Mouse (Mus musculus) lung, embryonic 14.5 days (tissue): ENCODE results near the gene Tuba3a. TPM values are rescaled to one million over a fixed set of nuclear protein-coding genes. Genes with fewer than 3 reads are reported as not detected.

Experiments used
- ATAC-seq: fragments of 200-750 bp; cut with Nextera tagmentation; 2 replicates; pipeline ENCODE4 v1.8.0; 2017; ENCODE audit warnings: mild to moderate bottlenecking, moderate TSS enrichment, moderate library complexity; ENCODE audit not compliant: insufficient read depth
- DNase-seq: peaks from one replicate; pipeline ENCODE4 v3.0.0-alpha.2; 2015
- H3K27ac ChIP-seq: fragments of 300-500 bp; sonication (generic); 2 replicates; pipeline ENCODE4 v1.5.1; 2014; ENCODE audit warnings: low read depth, mild to moderate bottlenecking, moderate library complexity
- H3K27me3 ChIP-seq: fragments of 300-500 bp; sonication (generic); 2 replicates; pipeline ENCODE4 v1.6.1; 2014; ENCODE audit warnings: low read length, control low read depth; ENCODE audit not compliant: insufficient read depth
- H3K36me3 ChIP-seq: fragments of 300-500 bp; sonication (generic); 2 replicates; pipeline ENCODE4 v1.6.1; 2014; ENCODE audit warnings: control low read depth; ENCODE audit not compliant: insufficient read depth
- H3K4me1 ChIP-seq: fragments of 300-500 bp; sonication (generic); 2 replicates; pipeline ENCODE4 v1.6.1; 2014; ENCODE audit warnings: antibody characterized with exemption, control low read depth; ENCODE audit not compliant: insufficient read depth
- H3K4me2 ChIP-seq: fragments of 300-500 bp; sonication (generic); 2 replicates; pipeline ENCODE4 v1.6.1; 2014; ENCODE audit warnings: mild to moderate bottlenecking
- H3K4me3 ChIP-seq: fragments of 300-500 bp; sonication (generic); 2 replicates; pipeline ENCODE4 v1.5.1; 2014; ENCODE audit warnings: low read depth, low read length
- H3K9ac ChIP-seq: fragments of 300-500 bp; sonication (generic); 2 replicates; pipeline ENCODE4 v1.6.1; 2014
- H3K9me3 ChIP-seq: fragments of 300-500 bp; sonication (generic); 2 replicates; pipeline ENCODE4 v1.6.1; 2016; ENCODE audit warnings: low read depth, low read length, control low read depth
- CTCF ChIP-seq: IDR thresholded peaks from 2 replicates; pipeline ENCODE4 v1.5.1; 2016; ENCODE audit warnings: antibody characterized with exemption, low read depth
- WGBS: fragments of 180-500 bp; shearing (Covaris S2); extraction: QIAGEN DNeasy Blood & Tissue Kit; methylation state at CpG from one replicate; pipeline ENCODE4 v1.1.7; 2014; 5-methylcytosine and 5-hydroxymethylcytosine counted together
- polyA plus RNA-seq: library from polyadenylated mRNA; unstranded; fragments of >200 nt; fragmentation: Nextera tagmentation; extraction: Ambion mirVana; gene quantifications from 2 replicates; pipeline ENCODE4 v1.2.1, GENCODE M21; 2014

Gene Tuba3a
- polyA plus RNA-seq, 1 experiment from 2014 or later, result 0.32 TPM

DNA sequence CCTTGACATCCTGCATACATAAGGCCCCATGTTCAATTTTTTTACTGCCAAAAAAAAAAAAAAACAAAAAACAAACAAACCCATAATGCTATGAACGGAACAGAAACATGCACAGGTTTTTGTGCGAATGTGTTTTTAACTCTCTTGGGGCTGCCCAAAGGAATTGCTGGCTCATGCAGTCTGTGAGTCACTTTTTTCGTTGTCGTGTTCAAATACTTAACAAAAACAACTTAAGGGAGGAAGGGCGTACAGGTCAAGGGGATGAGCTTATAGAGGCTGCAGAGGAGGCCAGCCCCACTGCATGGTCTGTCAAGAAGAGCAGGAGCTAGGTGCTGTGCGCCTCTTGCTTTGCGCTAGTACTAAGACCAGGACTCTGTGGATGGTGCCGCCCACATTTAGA lies 33.1 kb downstream of the Tuba3a start:
- Histone ChIP-seq H3K9me3 (no peaks in the 10 kb centered on the region), H3K4me3 (no peak overlapping the region), H3K9ac (no peak overlapping the region), H3K4me1 (no peaks in the 10 kb centered on the region), H3K27me3 (no peaks in the 10 kb centered on the region), H3K4me2 (no peak overlapping the region), H3K36me3 (no peaks in the 10 kb centered on the region), H3K27ac (no peak overlapping the region)
- 86% methylated on average over 8 of the region's 8 CpGs for WGBS
- ATAC-seq (no peak), DNase-seq (no peak)
- TF ChIP-seq CTCF, result no peak

DNA sequence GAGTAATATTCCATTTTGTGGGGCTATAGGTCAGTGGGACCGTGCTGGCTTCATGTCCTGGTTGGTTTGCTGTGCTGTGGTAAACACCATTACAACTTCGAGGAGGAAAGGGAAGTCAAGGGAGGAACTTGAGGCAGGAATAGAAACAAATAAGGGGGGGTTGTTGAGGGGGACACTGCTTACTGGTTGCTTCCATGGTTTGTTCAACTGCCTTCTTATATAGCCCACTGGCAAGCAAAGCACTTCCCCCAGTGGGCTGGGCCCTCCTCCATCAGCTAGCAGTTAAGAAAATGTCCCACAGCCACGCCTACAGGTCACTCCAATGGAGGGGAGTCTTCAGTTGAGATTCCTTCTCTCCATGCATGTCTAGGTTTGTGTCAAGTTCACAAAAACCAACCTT lies 33.6 kb downstream of the Tuba3a start:
- DNase-seq (no peak), ATAC-seq (no peak)
- no peaks in the 10 kb centered on the region for H3K4me1 ChIP-seq
- H3K9ac ChIP-seq, result no peak overlapping the region
- no peak overlapping the region for H3K4me3 ChIP-seq
- TF ChIP-seq CTCF, result no peak
- H3K27me3 ChIP-seq, result no peaks in the 10 kb centered on the region
- H3K27ac ChIP-seq, result no peak overlapping the region
- H3K9me3 ChIP-seq, result no peaks in the 10 kb centered on the region
- no peak overlapping the region for H3K4me2 ChIP-seq
- WGBS, result 67% methylated on average over 3 of the region's 3 CpGs
- no peaks in the 10 kb centered on the region for H3K36me3 ChIP-seq

DNA sequence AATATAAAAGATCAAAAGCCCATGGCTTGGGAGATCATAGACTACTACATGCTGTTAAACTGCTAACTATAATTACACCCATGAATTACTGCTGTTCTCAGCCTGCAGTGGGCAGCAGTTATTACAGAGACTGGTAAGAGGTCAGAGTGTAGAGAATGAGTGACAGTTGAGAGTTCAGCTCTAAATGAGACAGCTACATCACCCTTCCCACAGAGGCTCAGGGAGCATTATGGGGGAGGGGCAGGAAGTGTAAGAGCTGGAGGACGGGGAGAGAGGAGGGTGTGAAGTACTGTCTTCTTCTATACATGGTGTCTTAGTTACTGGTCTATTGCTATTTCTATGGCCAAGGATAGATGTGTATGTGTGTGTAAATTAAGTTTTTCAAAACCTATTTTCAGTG lies 41.3 kb downstream of the Tuba3a start:
- H3K36me3 ChIP-seq, result no peaks in the 10 kb centered on the region
- H3K4me1 ChIP-seq, result no peaks in the 10 kb centered on the region
- no peak overlapping the region for H3K4me2 ChIP-seq
- H3K9ac ChIP-seq, result no peak overlapping the region
- no peak overlapping the region for H3K4me3 ChIP-seq
- H3K27me3 ChIP-seq, result no peaks in the 10 kb centered on the region
- no peak for DNase-seq
- H3K27ac ChIP-seq, result no peak overlapping the region
- no peaks in the 10 kb centered on the region for H3K9me3 ChIP-seq
- ATAC-seq, result no peak
- WGBS, result 24% methylated on average over 1 of the region's 1 CpGs
- no peak for TF ChIP-seq CTCF

DNA sequence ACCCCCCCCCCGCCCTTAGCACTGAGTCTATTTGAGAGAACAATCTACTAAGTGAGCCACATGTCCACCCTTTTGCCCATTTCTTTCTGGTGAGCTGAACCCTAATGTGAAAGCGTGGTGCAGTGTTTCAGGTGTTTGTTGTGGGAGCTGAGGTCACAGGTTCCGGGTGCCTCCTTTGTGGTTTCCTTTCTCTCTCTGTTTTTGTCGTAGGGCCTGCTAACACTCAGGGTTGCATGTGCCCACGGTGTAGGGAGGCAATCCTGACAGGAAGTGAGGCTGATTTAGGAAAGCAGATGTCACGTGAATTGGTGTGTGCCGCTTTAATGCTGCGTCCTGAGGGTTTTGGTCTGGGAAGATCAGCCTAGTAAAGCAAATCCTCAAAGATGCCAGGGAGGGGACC lies 44.3 kb downstream of the Tuba3a start:
- DNase-seq, result no peak
- Histone ChIP-seq H3K9me3 (no peaks in the 10 kb centered on the region), H3K36me3 (no peaks in the 10 kb centered on the region), H3K4me2 (no peak overlapping the region), H3K27me3 (no peaks in the 10 kb centered on the region), H3K27ac (no peak overlapping the region), H3K4me1 (no peaks in the 10 kb centered on the region), H3K4me3 (no peak overlapping the region), H3K9ac (no peak overlapping the region)
- 79% methylated on average over 8 of the region's 8 CpGs for WGBS
- ATAC-seq, result no peak
- TF ChIP-seq CTCF, result no peak

DNA sequence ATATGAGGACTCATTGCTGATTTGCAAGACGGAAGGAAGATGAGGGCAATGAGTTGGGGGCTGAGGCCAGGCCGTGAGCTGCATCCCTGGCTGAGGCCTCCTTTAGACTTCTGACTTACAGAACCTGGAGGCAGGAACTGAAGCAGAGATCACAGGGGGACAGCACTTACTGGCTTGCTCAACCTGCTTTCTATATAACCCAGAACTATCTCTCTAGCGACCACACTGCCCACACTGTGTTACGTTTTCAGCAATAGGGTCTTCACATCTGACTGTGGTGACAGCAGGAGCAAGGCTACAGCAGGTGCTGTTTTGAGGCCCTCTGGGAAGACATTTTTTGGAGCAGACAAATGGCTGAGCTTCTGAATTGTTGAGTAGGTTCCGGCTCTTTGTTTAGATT lies 45.2 kb downstream of the Tuba3a start:
- no peak overlapping the region for H3K27ac ChIP-seq
- H3K4me1 ChIP-seq, result no peaks in the 10 kb centered on the region
- DNase-seq, result no peak
- H3K9ac ChIP-seq, result no peak overlapping the region
- H3K4me3 ChIP-seq, result no peak overlapping the region
- no peak for ATAC-seq
- H3K9me3 ChIP-seq, result no peaks in the 10 kb centered on the region
- no peak for TF ChIP-seq CTCF
- no peaks in the 10 kb centered on the region for H3K27me3 ChIP-seq
- no peak overlapping the region for H3K4me2 ChIP-seq
- 73% methylated on average over 5 of the region's 5 CpGs for WGBS
- no peaks in the 10 kb centered on the region for H3K36me3 ChIP-seq

DNA sequence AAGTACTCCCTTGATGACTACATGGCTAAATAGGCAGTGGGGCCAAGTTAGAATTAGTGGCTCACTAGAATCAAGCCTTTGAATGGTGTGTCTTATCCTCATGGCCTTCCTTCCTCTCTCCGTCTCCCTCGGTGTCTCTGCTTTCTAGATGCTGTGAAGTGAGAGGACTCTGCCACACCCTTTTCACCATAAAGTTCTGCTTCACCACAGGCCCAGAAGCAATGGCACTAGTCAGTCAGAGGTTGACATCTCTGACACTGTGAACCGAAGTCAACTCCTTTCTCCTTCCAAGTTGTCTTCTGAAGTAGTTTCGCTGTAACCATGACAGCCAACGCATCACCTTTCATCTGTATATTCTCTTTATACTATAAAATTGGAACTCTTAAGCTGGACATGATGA lies 46.3 kb downstream of the Tuba3a start:
- H3K4me1 ChIP-seq, result no peaks in the 10 kb centered on the region
- WGBS, result 91% methylated on average over 5 of the region's 5 CpGs
- no peak overlapping the region for H3K4me2 ChIP-seq
- no peak overlapping the region for H3K9ac ChIP-seq
- TF ChIP-seq CTCF, result no peak
- H3K9me3 ChIP-seq, result no peaks in the 10 kb centered on the region
- ATAC-seq (no peak), DNase-seq (no peak)
- no peaks in the 10 kb centered on the region for H3K36me3 ChIP-seq
- H3K27ac ChIP-seq, result no peak overlapping the region
- H3K27me3 ChIP-seq, result no peaks in the 10 kb centered on the region
- no peak overlapping the region for H3K4me3 ChIP-seq

DNA sequence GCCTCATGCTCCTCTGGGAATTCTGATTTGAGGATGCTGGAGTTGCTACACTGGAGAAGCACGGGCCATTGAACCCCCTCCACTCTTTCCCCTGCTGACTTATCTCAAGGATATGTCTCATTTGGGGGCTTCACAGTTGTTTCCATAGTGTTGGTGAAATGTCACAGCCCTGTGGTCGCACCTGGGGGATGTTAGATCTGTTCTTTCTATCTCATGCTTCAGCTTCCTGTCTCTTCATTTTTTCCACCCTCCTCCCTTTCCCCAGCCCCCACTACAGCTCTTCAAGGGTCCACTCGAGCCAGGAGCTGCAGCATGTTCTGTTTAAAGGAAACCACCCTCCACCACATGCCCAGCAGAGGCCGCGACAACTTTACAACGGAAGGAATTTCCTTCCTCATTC lies 47.4 kb downstream of the Tuba3a start:
- Histone ChIP-seq H3K9me3 (no peaks in the 10 kb centered on the region), H3K4me2 (no peak overlapping the region), H3K9ac (no peak overlapping the region), H3K27me3 (no peaks in the 10 kb centered on the region), H3K27ac (no peak overlapping the region), H3K4me1 (no peaks in the 10 kb centered on the region), H3K36me3 (no peaks in the 10 kb centered on the region), H3K4me3 (no peak overlapping the region)
- TF ChIP-seq CTCF, result no peak
- WGBS, result 41% methylated on average over 6 of the region's 6 CpGs
- ATAC-seq (no peak), DNase-seq (peak; percentile 17)

DNA sequence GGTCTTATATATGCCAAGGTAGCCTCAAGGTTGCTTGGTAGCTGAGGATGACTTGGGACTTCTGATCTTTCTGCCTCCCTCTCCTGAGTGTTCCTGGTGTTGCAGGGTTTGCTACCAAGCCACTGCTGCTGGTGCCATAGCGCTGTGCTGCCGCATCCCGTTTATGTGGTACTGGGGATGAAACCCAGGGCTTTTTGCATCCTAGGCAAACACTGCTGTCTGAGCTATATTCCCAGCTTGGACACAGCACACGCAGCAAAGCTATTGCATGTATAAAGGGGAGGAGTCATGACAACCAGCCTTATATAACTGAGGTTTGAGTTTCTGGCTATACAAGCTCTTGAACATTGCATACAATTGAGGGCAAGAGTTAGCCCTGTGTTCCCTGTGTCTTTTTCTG lies 48.4 kb downstream of the Tuba3a start:
- H3K27me3 ChIP-seq, result no peaks in the 10 kb centered on the region
- H3K4me2 ChIP-seq, result no peak overlapping the region
- H3K4me3 ChIP-seq, result no peak overlapping the region
- DNase-seq, result no peak
- no peak overlapping the region for H3K9ac ChIP-seq
- WGBS, result 77% methylated on average over 4 of the region's 4 CpGs
- H3K27ac ChIP-seq, result no peak overlapping the region
- H3K9me3 ChIP-seq, result no peaks in the 10 kb centered on the region
- no peak for TF ChIP-seq CTCF
- no peaks in the 10 kb centered on the region for H3K36me3 ChIP-seq
- no peak for ATAC-seq
- no peaks in the 10 kb centered on the region; the same call in 1 of the 2 replicates for H3K4me1 ChIP-seq
